Mouse (Mus musculus) urinary bladder, adult 2 months (tissue): ENCODE measurements around the gene Dop1b. TPM values are rescaled to one million over a fixed set of nuclear protein-coding genes. Genes with fewer than 3 reads are reported as not detected.

Source experiments
- DNase-seq: peaks from one replicate; pipeline ENCODE4 v3.0.0; 2022; ENCODE audit warnings: low spot score
- polyA plus RNA-seq: library from polyadenylated mRNA; depleted of rRNA; stranded (reverse); fragments of >200 nt; gene quantifications from 2 replicates; pipeline ENCODE4 v1.2.3, GENCODE M21; 2012

The Dop1b gene
- polyA plus RNA-seq, 1 experiment: 30.7 TPM

DNA sequence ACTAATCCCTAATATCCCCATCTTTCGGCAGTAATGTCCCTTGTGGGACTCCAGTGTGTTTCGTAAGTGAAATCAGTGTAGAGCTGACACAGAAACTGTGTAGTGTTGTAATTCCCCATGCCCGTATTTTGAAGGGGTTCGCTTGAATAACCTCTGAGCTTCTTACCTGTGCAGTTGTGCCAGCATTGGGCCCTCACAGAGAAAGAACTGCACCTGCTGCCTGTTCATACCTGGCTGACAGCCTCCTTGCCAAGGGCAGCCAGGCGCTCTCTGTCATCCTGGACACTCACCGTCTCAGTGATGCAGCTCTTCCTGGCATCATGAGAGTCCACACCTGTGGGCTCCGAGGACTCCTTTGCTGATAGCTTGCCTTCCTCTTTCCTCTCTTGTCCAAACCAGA lies 1.3 kb downstream of the Dop1b start:
- DNase-seq: no peak

DNA sequence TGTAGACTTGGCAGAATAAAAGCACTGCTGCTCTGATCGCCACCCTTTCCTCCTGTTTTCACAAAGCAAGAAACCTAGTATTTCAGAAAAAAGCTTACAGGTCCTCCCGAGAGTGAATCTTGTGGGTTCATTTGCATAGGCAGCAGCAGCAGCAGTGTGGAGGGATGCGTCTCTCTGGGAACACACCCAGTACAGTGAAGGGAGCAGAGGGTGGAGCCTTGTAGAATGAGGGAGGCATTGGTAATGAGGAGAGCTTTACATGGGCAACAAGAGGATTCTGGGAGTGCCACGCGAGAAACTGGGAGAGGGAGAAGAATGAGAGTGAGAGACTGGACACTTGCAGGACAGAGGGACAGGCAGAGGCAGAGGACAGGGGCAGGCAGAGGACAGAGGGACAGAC lies 2.7 kb downstream of the Dop1b start:
- DNase-seq: no peak

DNA sequence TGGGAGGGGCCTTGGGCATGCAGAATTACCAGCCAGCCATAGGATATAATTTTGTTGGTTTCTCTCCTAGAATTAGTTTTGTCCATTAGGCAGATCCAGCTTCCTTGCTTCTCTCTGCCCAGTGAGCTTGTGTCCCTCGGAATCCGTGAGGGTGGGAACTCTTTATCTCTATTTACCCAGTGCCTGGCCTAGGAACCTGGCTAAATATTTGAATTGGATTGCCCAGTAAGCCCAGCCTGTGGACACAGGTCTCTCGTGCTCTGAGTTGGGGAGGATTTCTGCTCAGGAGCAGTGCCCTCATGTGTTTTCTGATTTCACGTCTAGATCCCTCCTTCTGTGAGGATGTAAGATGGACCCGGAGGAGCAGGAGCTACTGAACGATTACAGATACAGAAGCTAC lies 4.1 kb downstream of the Dop1b start:
- DNase-seq: no peak

DNA sequence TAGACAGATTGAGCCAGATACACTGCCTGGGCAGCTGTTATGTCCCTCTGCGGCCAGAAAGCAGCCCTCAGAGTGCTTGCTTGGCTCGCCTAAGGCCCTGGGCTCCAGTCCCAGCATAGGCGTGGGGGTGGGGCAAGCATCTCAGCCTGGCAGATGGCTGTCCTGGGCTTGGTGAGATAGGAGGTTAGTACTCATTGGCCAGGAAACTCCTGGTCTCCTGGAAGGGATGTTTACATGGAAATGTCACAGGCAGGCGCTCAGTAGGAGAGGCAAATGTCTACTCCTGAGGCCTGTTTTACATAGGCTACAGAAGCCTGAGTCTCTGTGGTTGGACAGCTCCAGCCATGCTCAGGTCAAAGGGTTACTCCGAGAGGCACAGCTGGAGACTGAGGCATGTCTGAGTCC lies 5.6 kb downstream of the Dop1b start:
- DNase-seq: no peak

- DNase-seq: no peak
Measured at GRCm38 (mm10) chr16:93721771-93722170, 10.1 kb downstream of the Dop1b start.

- DNase-seq: no peak
Measured at GRCm38 (mm10) chr16:93722476-93722875, 10.8 kb downstream of the Dop1b start.

DNA sequence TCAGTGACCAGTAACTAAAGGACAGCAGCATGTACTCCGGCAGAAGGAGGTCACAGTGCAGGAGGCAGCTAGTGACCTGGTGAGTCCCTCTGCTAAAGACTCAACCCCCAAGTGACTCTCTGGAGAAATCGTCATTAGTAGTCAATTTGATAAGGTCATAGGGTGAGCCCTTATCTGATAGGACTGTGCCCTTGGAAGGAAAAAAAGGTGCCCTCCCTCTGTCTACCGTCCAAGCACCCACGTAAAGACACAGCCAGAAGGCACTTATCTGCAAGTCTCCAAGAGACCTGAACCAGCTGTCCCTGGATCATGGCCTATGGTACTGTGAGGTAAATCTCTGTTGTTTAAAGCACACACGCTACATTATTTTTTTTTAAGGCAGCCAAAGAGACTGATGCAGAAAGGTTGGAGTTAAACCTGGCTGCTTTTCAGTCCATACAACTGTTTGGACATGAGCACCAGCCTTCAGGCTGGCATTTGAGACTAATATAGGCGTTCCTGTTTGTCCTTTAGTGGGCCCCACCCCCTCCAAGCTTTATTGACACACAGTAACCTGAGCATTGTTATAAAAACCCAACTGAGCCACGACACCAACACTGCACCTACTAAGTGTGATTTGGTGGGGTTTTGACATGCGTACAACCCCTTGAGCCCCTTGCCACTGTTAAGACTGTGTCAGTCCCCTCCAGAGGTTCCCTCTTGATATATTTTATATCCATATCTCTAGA lies 13.9 kb downstream of the Dop1b start:
- no peak for DNase-seq

DNA sequence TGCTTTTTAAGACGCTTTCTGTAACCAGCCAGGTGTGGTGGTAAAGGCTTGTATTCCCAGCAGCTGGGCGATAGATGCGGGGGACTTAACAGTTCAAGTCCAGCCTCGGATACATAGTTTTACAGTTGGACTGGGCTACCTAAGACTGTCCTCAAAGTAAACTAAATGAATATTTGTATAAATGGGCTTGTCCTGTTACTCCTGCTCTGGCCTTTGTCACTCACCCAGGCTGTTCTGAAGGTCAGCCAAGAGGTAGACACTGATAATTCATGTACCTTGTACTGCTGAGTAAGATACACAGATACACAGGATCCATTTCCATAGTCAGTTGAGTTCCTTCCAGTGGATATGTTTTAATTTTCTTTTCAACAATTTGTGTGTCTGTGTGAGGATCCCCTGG lies 14.5 kb downstream of the Dop1b start:
- no peak for DNase-seq

DNA sequence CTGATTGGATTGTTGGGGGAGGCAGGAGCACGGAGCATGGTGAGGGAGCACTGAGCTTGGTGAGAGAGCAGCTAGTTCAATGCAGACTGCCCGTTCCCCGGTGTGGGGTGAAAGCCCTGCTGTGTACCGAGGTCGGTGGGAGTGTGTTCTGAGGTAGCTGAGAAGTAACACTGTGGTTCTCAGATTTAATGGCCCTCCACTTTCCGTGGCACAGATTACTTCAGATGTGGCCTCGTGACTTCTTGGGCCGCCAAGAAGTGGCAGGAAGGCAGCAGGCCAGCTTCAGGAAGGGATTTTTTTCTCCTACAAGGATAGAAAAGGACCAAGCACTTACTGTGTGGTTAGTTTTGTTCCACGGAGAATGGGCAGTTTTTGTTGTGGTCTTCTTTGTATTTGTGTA lies 17.0 kb downstream of the Dop1b start:
- no peak for DNase-seq

- no peak for DNase-seq
Measured at GRCm38 (mm10) chr16:93729801-93730721, 18.4 kb downstream of the Dop1b start.

DNA sequence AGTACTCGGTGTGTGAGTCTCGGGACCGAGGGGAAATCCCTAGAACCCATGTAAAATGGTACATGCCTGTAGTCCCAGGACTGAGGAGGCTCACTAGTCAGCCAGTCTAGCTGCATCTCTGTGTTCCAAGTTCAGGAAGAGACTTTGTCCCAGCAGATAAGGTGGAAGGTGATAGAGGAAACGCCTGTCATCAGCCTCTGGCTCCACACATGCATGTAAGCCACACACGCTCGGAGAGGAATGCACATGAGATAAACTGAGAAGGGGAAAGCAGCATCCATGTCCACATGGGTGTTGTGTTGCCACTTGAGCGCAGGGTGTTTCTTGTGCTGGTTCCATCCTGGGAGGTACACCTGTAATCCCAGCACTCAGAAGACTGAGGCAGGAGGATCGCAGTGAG lies 19.6 kb downstream of the Dop1b start:
- DNase-seq: no peak

DNA sequence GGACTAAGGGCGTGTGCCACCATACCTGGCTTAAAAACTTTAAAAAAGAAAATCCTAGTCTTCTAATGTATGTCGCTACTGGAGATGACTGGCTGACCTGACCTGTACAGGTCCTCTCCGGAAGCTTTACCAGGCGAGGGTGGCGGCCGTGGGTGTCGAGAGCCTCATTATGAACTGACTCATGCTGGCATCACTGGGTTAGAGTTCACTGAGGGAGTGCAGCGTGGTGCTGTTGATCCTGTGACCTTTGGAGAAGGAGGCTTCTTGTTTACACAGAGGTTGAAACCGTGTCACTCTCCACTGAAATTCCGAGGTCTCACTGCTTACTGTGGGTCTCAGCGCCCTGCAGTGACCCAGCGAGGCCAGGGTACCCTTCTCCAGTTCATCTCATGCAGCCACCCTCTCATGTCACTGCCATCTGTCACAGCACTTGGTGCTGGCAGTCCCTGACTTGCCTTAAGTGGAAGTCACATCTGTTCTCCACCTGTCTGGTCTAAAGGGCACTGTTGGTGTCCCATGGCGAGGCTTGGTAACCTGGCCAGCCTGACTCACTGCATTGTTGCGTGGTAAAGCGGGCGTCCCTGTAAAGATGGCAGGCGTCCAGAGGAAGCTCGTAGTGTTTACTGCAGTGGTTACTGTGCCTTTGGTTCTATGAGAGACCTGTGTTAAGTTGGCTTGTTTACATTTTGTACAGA lies 21.3 kb downstream of the Dop1b start:
- no peak for DNase-seq

DNA sequence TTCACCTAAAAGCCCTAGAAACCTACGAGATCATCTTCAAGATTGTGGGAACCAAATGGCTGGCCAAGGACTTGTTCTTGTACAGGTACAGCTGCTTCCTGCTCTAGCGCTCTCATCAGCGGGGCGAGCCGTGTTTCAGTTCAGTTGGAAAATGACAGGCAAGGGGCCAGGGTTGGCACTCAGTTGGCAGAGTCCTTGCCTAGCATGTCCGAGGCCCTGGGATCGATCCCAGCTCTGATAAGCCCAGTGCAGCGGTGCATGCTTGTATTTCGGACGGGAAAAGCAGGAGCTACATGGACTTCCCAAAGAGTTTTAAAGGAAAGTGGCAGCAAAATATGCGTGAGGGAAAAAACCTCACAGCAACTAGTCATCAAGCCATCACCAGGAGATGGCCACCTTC lies 27.5 kb downstream of the Dop1b start:
- no peak for DNase-seq

GRCm38 (mm10) chr16:93742903-93743302 lies 31.2 kb downstream of the Dop1b start:
- DNase-seq: no peak

- DNase-seq: no peak
Measured at GRCm38 (mm10) chr16:93744049-93744490, 32.4 kb downstream of the Dop1b start.

- DNase-seq: no peak
Measured at GRCm38 (mm10) chr16:93744804-93745340, 33.2 kb downstream of the Dop1b start.

GRCm38 (mm10) chr16:93746397-93746796 lies 34.7 kb downstream of the Dop1b start:
- no peak for DNase-seq

- no peak for DNase-seq
Measured at GRCm38 (mm10) chr16:93746957-93747356, 35.3 kb downstream of the Dop1b start.

- DNase-seq: no peak
Measured at GRCm38 (mm10) chr16:93747421-93747820, 35.7 kb downstream of the Dop1b start.

- no peak for DNase-seq
Measured at GRCm38 (mm10) chr16:93749147-93749910, 37.6 kb downstream of the Dop1b start.

GRCm38 (mm10) chr16:93750464-93750863 lies 38.8 kb downstream of the Dop1b start:
- DNase-seq: no peak
